Mouse (Mus musculus) liver, embryonic 14.5 days (tissue): ENCODE results near the gene Mapk1.

Experiments used
- CTCF ChIP-seq: IDR thresholded peaks from 2 replicates; pipeline ENCODE4 v1.5.1; 2016; ENCODE audit warnings: antibody characterized with exemption, low read depth, control low read depth
- EP300 ChIP-seq: IDR thresholded peaks from 2 replicates; pipeline ENCODE4 v1.6.1; 2016; ENCODE audit warnings: antibody characterized with exemption, low read depth

DNA sequence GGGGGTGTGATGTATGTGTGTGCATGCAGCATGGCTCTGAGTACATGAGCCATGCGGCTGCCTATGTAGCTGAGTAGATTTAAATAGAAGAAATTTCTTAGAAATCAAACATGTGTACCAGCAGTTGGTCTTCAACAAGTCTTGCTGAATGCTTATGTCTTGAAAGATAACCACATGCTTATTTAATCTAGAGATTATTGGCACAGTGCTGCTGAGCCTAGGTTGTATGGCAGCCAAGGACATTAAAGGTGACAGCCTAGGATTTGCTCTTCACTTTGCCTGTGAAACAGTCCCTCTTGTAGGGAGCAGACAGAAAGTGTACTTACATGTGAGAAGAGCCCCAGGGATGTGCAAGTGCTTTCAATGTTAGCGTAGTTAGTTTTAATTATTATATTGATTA, 42.1 kb upstream of the Mapk1 start:
- TF ChIP-seq CTCF (no peak), EP300 (no peak)
